Mouse (Mus musculus) forebrain, postnatal 0 days (tissue): ENCODE results near the gene Wfdc16. TPM values are rescaled to one million over a fixed set of nuclear protein-coding genes. Genes with fewer than 3 reads are reported as not detected.

Source experiments
- ATAC-seq: fragments of 200-750 bp; cut with Nextera tagmentation; 2 replicates; pipeline ENCODE4 v1.8.0; 2017; ENCODE audit warnings: mild to moderate bottlenecking, moderate library complexity
- DNase-seq: peaks from one replicate; pipeline ENCODE4 v3.0.0-alpha.2; 2015
- H3K27ac ChIP-seq: fragments of 300-500 bp; sonication (generic); 2 replicates; pipeline ENCODE4 v1.5.1; 2014; ENCODE audit warnings: low read depth, mild to moderate bottlenecking, antibody characterized with exemption, low read length, moderate library complexity, mixed read lengths
- H3K27me3 ChIP-seq: fragments of 300-500 bp; sonication (generic); 2 replicates; pipeline ENCODE4 v1.6.1; 2014; ENCODE audit warnings: mild to moderate bottlenecking, low read length, mixed read lengths; ENCODE audit not compliant: insufficient read depth
- H3K36me3 ChIP-seq: fragments of 300-500 bp; sonication (generic); 2 replicates; pipeline ENCODE4 v1.6.1; 2014; ENCODE audit warnings: mild to moderate bottlenecking, moderate library complexity; ENCODE audit not compliant: insufficient read depth
- H3K4me1 ChIP-seq: fragments of 300-500 bp; sonication (generic); 2 replicates; pipeline ENCODE4 v1.6.1; 2014; ENCODE audit warnings: antibody characterized with exemption; ENCODE audit not compliant: insufficient read depth
- H3K4me2 ChIP-seq: fragments of 300-500 bp; sonication (generic); 2 replicates; pipeline ENCODE4 v1.6.1; 2014; ENCODE audit warnings: low read depth, mild to moderate bottlenecking, moderate library complexity
- H3K4me3 ChIP-seq: fragments of 300-500 bp; sonication (generic); 2 replicates; pipeline ENCODE4 v1.5.1; 2014; ENCODE audit warnings: low read depth, low read length, mixed read lengths
- H3K9ac ChIP-seq: fragments of 300-500 bp; sonication (generic); 2 replicates; pipeline ENCODE4 v1.6.1; 2014; ENCODE audit warnings: mild to moderate bottlenecking
- H3K9me3 ChIP-seq: fragments of 300-500 bp; sonication (generic); 2 replicates; pipeline ENCODE4 v1.6.1; 2016; ENCODE audit warnings: low read length
- CTCF ChIP-seq: sonication (generic); IDR thresholded peaks from 2 replicates; pipeline ENCODE4 v1.5.1; 2016; ENCODE audit warnings: antibody characterized with exemption, control low read depth, low read depth
- WGBS: fragments of 180-500 bp; shearing (Covaris S2); extraction: QIAGEN DNeasy Blood & Tissue Kit; methylation state at CpG from one replicate; pipeline ENCODE4 v1.1.7; 2014; 5-methylcytosine and 5-hydroxymethylcytosine counted together
- polyA plus RNA-seq: library from polyadenylated mRNA; unstranded; fragments of >200 nt; fragmentation: Nextera tagmentation; extraction: Ambion mirVana; gene quantifications from 2 replicates; pipeline ENCODE4 v1.2.1, GENCODE M21; 2015
- total RNA-seq: library from RNA; depleted of rRNA; stranded (reverse); fragments of >200 nt; gene quantifications from 2 replicates; pipeline ENCODE4 v1.2.3, GENCODE M21; 2014; rRNA removed

The Wfdc16 gene
- total RNA-seq (not detected in 2 replicates), polyA plus RNA-seq (not detected in 2 replicates)

DNA sequence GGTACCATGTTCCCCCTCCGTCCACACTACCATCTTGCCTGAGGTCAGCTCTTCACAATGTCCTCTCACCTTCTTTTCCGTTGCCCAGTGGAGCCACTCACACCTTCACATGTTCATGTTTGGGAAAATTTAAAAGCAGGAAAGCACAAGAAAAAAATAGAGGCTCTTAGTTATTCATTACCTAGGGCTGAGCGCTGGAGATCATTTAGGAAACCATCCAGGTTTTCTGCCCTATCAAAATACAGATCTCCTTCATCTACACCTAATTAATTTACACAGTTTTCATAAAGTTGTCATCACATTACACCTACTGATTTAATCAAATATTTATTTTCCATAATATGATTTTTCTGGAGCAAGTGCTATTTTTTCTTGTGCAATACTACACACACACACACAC, at the start of gene Wfdc16:
Wfdc16 (minus strand) TSS at position 101 of the 400 bp plus-strand sequence.
- no peak within 1 kb of the TSS for H3K27ac ChIP-seq
- no peak for DNase-seq
- H3K9ac ChIP-seq, result no peak within 1 kb of the TSS
- H3K27me3 ChIP-seq, result no peaks in the 10 kb centered on the region
- H3K36me3 ChIP-seq, result no peaks in the 10 kb centered on the region
- WGBS, result 84% methylated on average over 3 of the region's 3 CpGs
- no peaks in the 10 kb centered on the region for H3K9me3 ChIP-seq
- H3K4me1 ChIP-seq, result no peaks in the 10 kb centered on the region
- no peak within 1 kb of the TSS for H3K4me3 ChIP-seq
- no peak for TF ChIP-seq CTCF
- no peak within 1 kb of the TSS for H3K4me2 ChIP-seq
- no peak for ATAC-seq

DNA sequence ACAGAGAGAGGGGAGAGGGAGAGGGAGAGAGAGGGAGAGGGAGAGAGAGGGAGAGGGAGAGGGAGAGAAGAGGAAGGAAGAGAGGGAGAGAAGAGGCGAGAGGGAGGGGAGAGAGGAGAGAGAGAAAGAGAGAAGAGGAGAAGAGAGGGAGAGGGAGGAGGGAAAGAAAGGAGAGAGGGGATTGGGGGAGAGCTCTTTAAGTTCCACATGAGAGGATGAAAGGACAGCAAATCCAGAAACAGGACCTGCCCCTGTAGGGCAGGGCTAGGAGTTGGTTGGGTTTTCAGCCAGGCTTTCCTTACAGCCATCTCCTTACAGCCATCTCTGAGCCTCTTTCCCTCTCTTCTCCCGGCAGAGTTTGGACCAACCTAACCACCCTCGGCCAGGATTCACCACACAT, 46.2 kb upstream of the Wfdc16 start, which contains the start of gene Wfdc13:
Wfdc13 (plus strand) TSS at position 301 of the 400 bp plus-strand sequence.
- Histone ChIP-seq H3K9ac (no peak within 1 kb of the TSS), H3K4me1 (no peaks in the 10 kb centered on the region), H3K27ac (no peak within 1 kb of the TSS), H3K27me3 (no peaks in the 10 kb centered on the region), H3K36me3 (no peaks in the 10 kb centered on the region), H3K4me3 (no peak within 1 kb of the TSS), H3K4me2 (no peak within 1 kb of the TSS), H3K9me3 (no peaks in the 10 kb centered on the region)
- WGBS, result 67% methylated on average over 3 of the region's 3 CpGs
- no peak for DNase-seq
- no peak for TF ChIP-seq CTCF
- no peak for ATAC-seq

DNA sequence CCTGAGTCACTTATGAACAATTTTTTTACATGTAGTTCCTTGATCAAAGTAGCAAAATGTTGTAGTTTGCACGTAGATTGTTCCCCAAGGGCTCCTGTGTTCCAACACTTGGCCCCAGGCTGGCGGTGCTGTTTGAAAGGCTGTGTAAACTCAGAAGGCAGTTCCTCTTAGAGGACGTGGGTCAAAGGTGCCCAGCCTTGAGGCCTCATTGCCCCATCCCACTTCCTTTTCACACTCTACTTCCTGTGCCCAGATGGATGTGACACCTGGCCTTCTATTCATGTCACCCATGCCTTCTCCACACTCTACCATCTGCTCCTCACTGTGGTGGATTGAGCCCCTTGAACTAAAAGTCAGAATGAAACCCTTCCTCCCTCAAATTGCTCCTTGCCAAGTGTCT, 41.3 kb upstream of the Wfdc16 start:
- no peak overlapping the region for H3K4me3 ChIP-seq
- no peak for ATAC-seq
- WGBS, result 61% methylated on average over 3 of the region's 3 CpGs
- H3K4me2 ChIP-seq, result no peak overlapping the region
- no peak for TF ChIP-seq CTCF
- no peak for DNase-seq
- H3K9ac ChIP-seq, result no peak overlapping the region
- no peaks in the 10 kb centered on the region for H3K4me1 ChIP-seq
- no peak overlapping the region for H3K27ac ChIP-seq
- H3K36me3 ChIP-seq, result no peaks in the 10 kb centered on the region
- H3K27me3 ChIP-seq, result no peaks in the 10 kb centered on the region
- no peaks in the 10 kb centered on the region for H3K9me3 ChIP-seq

DNA sequence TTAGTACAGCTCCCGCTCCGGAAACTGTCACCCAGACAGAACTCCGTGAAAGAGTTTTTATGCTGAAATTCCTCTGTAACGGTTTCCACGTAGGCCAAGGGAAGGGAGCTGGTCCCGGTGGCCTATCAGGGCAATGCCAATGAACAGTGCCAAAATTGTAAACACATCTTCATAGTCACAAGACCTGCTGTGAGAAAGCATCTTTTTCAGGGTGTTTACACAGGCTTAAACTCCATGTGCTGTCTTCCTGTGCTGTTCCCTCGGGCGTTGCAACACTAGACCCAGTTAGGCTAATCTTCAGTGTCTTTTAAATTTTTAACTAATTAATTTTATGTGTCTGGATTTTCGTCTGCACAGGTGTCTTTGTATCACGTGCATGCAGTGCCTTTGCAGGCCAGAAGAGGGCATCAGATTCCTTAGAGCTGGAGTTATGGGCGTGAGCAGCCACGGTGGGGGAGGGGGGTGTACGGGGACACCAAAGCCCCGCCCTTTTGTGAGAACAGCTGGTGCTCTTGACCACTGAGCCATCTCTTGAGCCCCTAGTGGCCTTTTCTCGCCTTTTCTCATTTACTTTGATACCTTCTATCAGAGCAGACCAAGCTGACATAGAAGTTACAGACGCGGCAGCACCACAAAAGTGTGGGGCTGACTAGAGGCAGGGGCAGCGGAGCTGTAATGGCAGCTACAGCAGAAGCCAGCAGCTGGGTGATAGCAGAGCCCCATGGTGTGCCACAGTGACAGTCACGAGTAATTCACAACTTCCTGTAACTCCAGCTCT, 40.4 kb upstream of the Wfdc16 start:
- no peaks in the 10 kb centered on the region for H3K27me3 ChIP-seq
- peak overlapping the region; percentile 22 for H3K4me3 ChIP-seq
- ATAC-seq, result peak; percentile 68
- no peak overlapping the region for H3K9ac ChIP-seq
- H3K9me3 ChIP-seq, result no peaks in the 10 kb centered on the region
- no peak overlapping the region for H3K27ac ChIP-seq
- TF ChIP-seq CTCF, result peak; percentile 79
- H3K4me2 ChIP-seq, result peak overlapping the region; percentile 43
- DNase-seq, result peak; percentile 76
- WGBS, result 21% methylated on average over 19 of the region's 19 CpGs
- no peaks in the 10 kb centered on the region for H3K36me3 ChIP-seq
- no peaks in the 10 kb centered on the region for H3K4me1 ChIP-seq

DNA sequence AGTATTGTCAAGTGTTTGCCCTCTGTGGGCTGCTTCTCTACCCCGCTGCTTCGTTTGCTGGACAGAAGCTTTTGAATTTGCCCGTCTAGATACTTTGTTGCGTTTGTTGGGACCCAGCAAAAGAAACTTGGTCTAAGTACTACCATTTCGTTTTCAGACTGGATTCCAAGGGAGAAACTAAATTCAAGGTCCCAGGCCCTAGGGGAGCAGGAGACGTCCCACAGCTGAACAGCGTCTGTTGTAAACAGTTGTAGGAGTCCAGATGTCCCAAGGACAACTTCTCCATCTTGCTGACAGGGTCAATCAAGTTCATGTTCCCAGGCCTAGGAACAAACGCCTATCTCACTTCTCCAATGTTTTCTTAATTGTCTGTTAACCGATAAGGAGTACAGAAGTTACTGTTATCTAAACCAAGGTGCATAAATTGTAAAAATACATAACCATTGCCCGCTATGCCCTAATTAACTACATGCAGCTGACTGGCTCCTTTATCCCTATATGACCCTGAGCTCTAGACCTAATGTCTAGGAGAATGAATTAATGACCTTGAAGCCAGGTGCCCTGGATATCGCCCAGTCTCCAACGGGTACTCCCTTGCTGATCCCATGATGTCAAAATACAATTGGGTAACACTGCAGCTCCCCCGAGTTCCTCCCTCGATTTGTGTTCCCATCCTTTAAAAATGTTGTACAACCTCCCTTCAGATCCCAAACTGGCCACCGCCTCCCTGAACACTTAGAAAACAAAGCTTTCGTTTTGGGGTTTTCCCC, 38.5 kb upstream of the Wfdc16 start:
- Histone ChIP-seq H3K9me3 (no peaks in the 10 kb centered on the region), H3K9ac (no peak overlapping the region), H3K4me3 (no peak overlapping the region), H3K36me3 (no peaks in the 10 kb centered on the region), H3K4me1 (no peaks in the 10 kb centered on the region), H3K4me2 (no peak overlapping the region), H3K27me3 (no peaks in the 10 kb centered on the region), H3K27ac (no peak overlapping the region)
- no peak for ATAC-seq
- no peak for DNase-seq
- TF ChIP-seq CTCF, result no peak
- 84% methylated on average over 16 of the region's 16 CpGs for WGBS

DNA sequence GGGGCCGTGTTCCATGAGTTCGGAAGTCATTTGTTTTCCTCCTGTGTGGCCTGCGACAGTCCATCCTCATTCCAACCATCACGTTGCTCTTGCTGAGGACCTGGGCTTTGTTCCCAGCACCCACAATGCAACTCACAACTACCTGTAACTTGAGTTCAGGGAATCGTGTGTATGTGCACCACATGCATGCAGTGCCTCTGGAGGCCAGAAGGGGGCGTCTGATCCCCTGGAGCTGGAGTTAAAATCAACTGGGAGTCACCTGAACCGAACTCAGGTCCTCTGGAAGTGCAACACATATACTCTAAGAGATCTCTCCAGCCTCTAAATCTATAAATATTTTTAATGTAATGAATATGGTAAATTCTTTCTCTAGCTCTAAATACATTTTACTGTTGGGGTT, 37.5 kb upstream of the Wfdc16 start:
- 76% methylated on average over 7 of the region's 7 CpGs for WGBS

DNA sequence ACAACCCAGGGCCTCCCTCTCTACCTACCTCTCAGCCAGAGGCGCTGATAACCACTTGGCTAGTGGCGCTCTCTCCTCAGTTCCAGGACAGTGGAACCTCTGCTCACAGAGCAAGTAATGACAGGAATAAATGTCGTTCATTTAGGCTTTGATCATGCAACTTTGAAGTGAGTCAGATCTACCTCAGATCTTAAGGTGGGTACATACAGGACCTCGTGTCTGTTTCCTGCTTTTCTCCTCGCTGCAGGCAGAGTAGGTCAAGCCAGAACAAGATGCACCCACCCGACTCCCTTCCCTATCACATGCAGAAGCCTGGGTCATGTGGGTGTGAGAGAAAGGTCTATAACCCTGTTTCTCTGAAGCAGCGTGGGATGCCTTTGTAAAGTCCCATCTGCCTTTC, 35.4 kb upstream of the Wfdc16 start, which contains the start of gene Wfdc11:
Wfdc11 (minus strand) TSS at position 101 of the 400 bp plus-strand sequence.
- Histone ChIP-seq H3K27ac (no peak within 1 kb of the TSS), H3K27me3 (no peaks in the 10 kb centered on the region), H3K9me3 (no peaks in the 10 kb centered on the region), H3K9ac (no peak within 1 kb of the TSS), H3K36me3 (no peaks in the 10 kb centered on the region), H3K4me2 (no peak within 1 kb of the TSS), H3K4me3 (no peak within 1 kb of the TSS), H3K4me1 (no peaks in the 10 kb centered on the region)
- no peak for ATAC-seq
- WGBS, result 79% methylated on average over 7 of the region's 7 CpGs
- DNase-seq, result no peak
- TF ChIP-seq CTCF, result no peak

More for the DNA sequence above, 37.5 kb upstream of the Wfdc16 start:
- Histone ChIP-seq H3K27me3 (no peaks in the 10 kb centered on the region), H3K4me2 (no peak overlapping the region), H3K4me1 (no peaks in the 10 kb centered on the region), H3K9me3 (no peaks in the 10 kb centered on the region), H3K27ac (no peak overlapping the region), H3K9ac (no peak overlapping the region), H3K36me3 (no peaks in the 10 kb centered on the region), H3K4me3 (no peak overlapping the region)
- no peak for ATAC-seq
- no peak for DNase-seq
- no peak for TF ChIP-seq CTCF
